Mouse (Mus musculus) spleen, adult 18-20 months (tissue): ENCODE measurements around the gene Pdap1.
"Not testable (repeated sequence)": the region's sequence is repeated elsewhere in the genome, so short reads cannot be mapped to it uniquely, and the experiment has no call there.

Experiments used
- DNase-seq, 2 experiments: peaks; one replicate each; pipeline ENCODE4 v3.0.0; 2022; ENCODE audit warnings: mixed read lengths in 2 of 2

Gene Pdap1

GRCm38 (mm10) chr5:145139571-145140519 is at the start of gene Pdap1, which contains the start of gene Bud31:
Gene Pdap1, minus strand, starts transcription at chr5:145140238.
Gene Bud31, plus strand, starts transcription at chr5:145140362.
- DNase-seq = peak; percentile 87 to 92

GRCm38 (mm10) chr5:145189416-145189815 is 49.4 kb upstream of the Pdap1 start:
- no peak for DNase-seq

GRCm38 (mm10) chr5:145185244-145185643 is 45.2 kb upstream of the Pdap1 start:
- no peak for DNase-seq

GRCm38 (mm10) chr5:145178461-145178980 is 38.5 kb upstream of the Pdap1 start:
- no peak for DNase-seq

GRCm38 (mm10) chr5:145167306-145167661 is 27.2 kb upstream of the Pdap1 start:
- no peak for DNase-seq

GRCm38 (mm10) chr5:145166536-145167305 is 26.7 kb upstream of the Pdap1 start, which contains the start of the genes Ptcd1 and Cpsf4:
Gene Ptcd1, minus strand, starts transcription at chr5:145167108.
Gene Cpsf4, plus strand, starts transcription at chr5:145167213.
- peak; percentile 95 to 98 for DNase-seq

- DNase-seq = no peak
Observed at GRCm38 (mm10) chr5:145165184-145165583, 25.1 kb upstream of the Pdap1 start.

GRCm38 (mm10) chr5:145164710-145165109 is 24.7 kb upstream of the Pdap1 start:
- DNase-seq = no peak

- no peak for DNase-seq
Observed at GRCm38 (mm10) chr5:145161361-145161760, 21.3 kb upstream of the Pdap1 start.

- no peak for DNase-seq
Observed at GRCm38 (mm10) chr5:145152690-145153089, 12.7 kb upstream of the Pdap1 start.

- no peak for DNase-seq
Observed at GRCm38 (mm10) chr5:145149294-145149693, 9.3 kb upstream of the Pdap1 start.

- DNase-seq = no peak
Observed at GRCm38 (mm10) chr5:145147748-145148147, 7.7 kb upstream of the Pdap1 start.

- no peak for DNase-seq
Observed at GRCm38 (mm10) chr5:145140611-145141010, 573 bp upstream of the Pdap1 start.

GRCm38 (mm10) chr5:145138836-145139235 is 1.2 kb downstream of the Pdap1 start:
- DNase-seq = no peak

- DNase-seq = not testable (repeated sequence)
Observed at GRCm38 (mm10) chr5:145133275-145133674, 6.8 kb downstream of the Pdap1 start.

GRCm38 (mm10) chr5:145130995-145131394 is 9.0 kb downstream of the Pdap1 start:
- no peak for DNase-seq

- DNase-seq = no peak
Observed at GRCm38 (mm10) chr5:145130191-145130590, 9.8 kb downstream of the Pdap1 start.

GRCm38 (mm10) chr5:145129773-145130172 is 10.3 kb downstream of the Pdap1 start:
- DNase-seq = not testable (repeated sequence)

GRCm38 (mm10) chr5:145129124-145129523 is 10.9 kb downstream of the Pdap1 start:
- DNase-seq = no peak

GRCm38 (mm10) chr5:145126580-145126979 is 13.5 kb downstream of the Pdap1 start:
- DNase-seq = no peak

- no peak for DNase-seq
Observed at GRCm38 (mm10) chr5:145123396-145123795, 16.6 kb downstream of the Pdap1 start.

GRCm38 (mm10) chr5:145120921-145121320 is 19.1 kb downstream of the Pdap1 start:
- no peak for DNase-seq

- DNase-seq = no peak
Observed at GRCm38 (mm10) chr5:145119385-145119784, 20.7 kb downstream of the Pdap1 start.
